Mouse (Mus musculus): Measurements from ENCODE around the gene Foxl1.

GRCm38 (mm10) chr8:121093496-121093895 lies 34.2 kb upstream of the Foxl1 start:
- TF ChIP-seq CTCF (IDR thresholded peaks at IDR 0.05; ENCODE audit: control insufficient read depth, insufficient read depth, low read length) (no peak), POLR2A (IDR thresholded peaks at IDR 0.05; ENCODE audit: borderline replicate concordance, control insufficient read depth, low read depth, low read length) (no peak)
